26 mouse cellular contexts compared by ENCODE assay signal in genomic region chr11:44561476-44562015, GRCm38 (mm10). TPM values are rescaled to one million over a fixed set of nuclear protein-coding genes. Genes with fewer than 3 reads are reported as not detected.
A peak's percentile ranks its signal among the peaks of the same experiment; 100 is the strongest.
DNase-seq lines count a peak whose midpoint lies in the region; ATAC-seq and TF ChIP-seq lines count a peak whose summit lies in the region.
"Had no signal": no experiment of that assay in that cellular context is flagged by ENCODE, and none has a peak within 500 bp of the region (broad histone marks: within the 10 kb centered on the region; RNA-seq: fewer than 3 reads in every experiment).

No protein-coding gene starts in this region.

- no peak for ATAC-seq in intestine, embryonic 14.5 days (replicated peaks; ENCODE audit: low FRiP score, low TSS enrichment, low read depth)
- no peak for ATAC-seq in intestine, postnatal 0 days
- no peak for ATAC-seq in granulocyte monocyte progenitor cell, adult 5-6 weeks (replicated peaks; ENCODE audit: poor library complexity, severe bottlenecking)
- ATAC-seq: activated CD4-positive, CD25-positive, alpha-beta regulatory T cell, adult 4 months; forebrain, embryonic 15.5 days; hindbrain, embryonic 16.5 days had no signal

- 86% methylated on average over 21 of the region's 21 CpGs for WGBS in intestine, embryonic 14.5 days
- WGBS in intestine, postnatal 0 days = 89% methylated on average over 21 of the region's 21 CpGs

- no peak overlapping the region for H3K27ac ChIP-seq in intestine, embryonic 14.5 days (ENCODE audit: low read depth)
- no peak overlapping the region for H3K27ac ChIP-seq in intestine, postnatal 0 days (ENCODE audit: low read depth, low read length)
- H3K27ac ChIP-seq: embryonic facial prominence, embryonic 10.5 days; embryonic facial prominence, embryonic 13.5 days; forebrain, embryonic 12.5 days; forebrain, embryonic 15.5 days; heart, embryonic 15.5 days; hindbrain, embryonic 10.5 days; hindbrain, embryonic 13.5 days had no signal

- DNase-seq in intestine, embryonic 14.5 days (ENCODE audit: low spot score) = peak; percentile 44
- DNase-seq in retina, postnatal 1 day = peak; percentile 62
- no peak for DNase-seq in retina, embryonic 14.5 days (ENCODE audit: low spot score)
- peak; percentile 72 for DNase-seq in retina, postnatal 7 days (ENCODE audit: low read depth, low spot score)
- DNase-seq: adrenal gland, adult 8-10 months; adrenal gland, postnatal 25 days; cerebellum, adult 2 months; cerebellum, adult 9-11 months; cerebellum, postnatal 36 days; embryo, embryonic 11 days; gastrocnemius, postnatal 25 days; heart, postnatal 10 days; heart, postnatal 36 days had no signal

- no peaks in the 10 kb centered on the region for H3K9me3 ChIP-seq in intestine, embryonic 14.5 days (ENCODE audit: control insufficient read depth, low read length)
- no peaks in the 10 kb centered on the region for H3K9me3 ChIP-seq in intestine, postnatal 0 days (ENCODE audit: control insufficient read depth)
- H3K9me3 ChIP-seq: embryonic facial prominence, embryonic 10.5 days; embryonic facial prominence, embryonic 13.5 days; forebrain, embryonic 12.5 days; forebrain, embryonic 15.5 days; heart, embryonic 12.5 days; heart, embryonic 15.5 days; hindbrain, embryonic 10.5 days; hindbrain, embryonic 13.5 days had no signal

- H3K9ac ChIP-seq in intestine, embryonic 14.5 days (ENCODE audit: low read length) = no peak overlapping the region
- H3K9ac ChIP-seq in intestine, postnatal 0 days (ENCODE audit: low read depth, low read length) = no peak overlapping the region
- H3K9ac ChIP-seq: embryonic facial prominence, embryonic 13.5 days; forebrain, embryonic 12.5 days; forebrain, embryonic 15.5 days; heart, embryonic 12.5 days; heart, embryonic 15.5 days; hindbrain, embryonic 13.5 days had no signal

- TF ChIP-seq CTCF in intestine, postnatal 0 days (IDR thresholded peaks at IDR 0.05; ENCODE audit: low read depth) = no peak

- H3K4me2 ChIP-seq in intestine, embryonic 14.5 days (ENCODE audit: low read length) = no peak overlapping the region
- no peak overlapping the region for H3K4me2 ChIP-seq in intestine, postnatal 0 days (replicated peaks; ENCODE audit: low read depth)
- H3K4me2 ChIP-seq: embryonic facial prominence, embryonic 13.5 days; forebrain, embryonic 12.5 days; forebrain, embryonic 15.5 days; heart, embryonic 12.5 days; heart, embryonic 15.5 days; hindbrain, embryonic 13.5 days had no signal

- H3K27me3 ChIP-seq in intestine, embryonic 14.5 days (replicated peaks; ENCODE audit: control insufficient read depth, insufficient read depth, low read length) = no peaks in the 10 kb centered on the region
- H3K27me3 ChIP-seq in intestine, postnatal 0 days (replicated peaks; ENCODE audit: control insufficient read depth, insufficient read depth, low read length) = no peaks in the 10 kb centered on the region
- H3K27me3 ChIP-seq: embryonic facial prominence, embryonic 13.5 days; forebrain, embryonic 12.5 days; forebrain, embryonic 15.5 days; heart, embryonic 12.5 days; heart, embryonic 15.5 days; hindbrain, embryonic 13.5 days had no signal

- no peak overlapping the region for H3K4me3 ChIP-seq in intestine, embryonic 14.5 days (ENCODE audit: low read depth, low read length)
- H3K4me3 ChIP-seq in intestine, postnatal 0 days (ENCODE audit: low read depth, low read length) = no peak overlapping the region
- H3K4me3 ChIP-seq: embryonic facial prominence, embryonic 10.5 days; embryonic facial prominence, embryonic 13.5 days; erythroblast, embryonic 14.5 days; forebrain, embryonic 12.5 days; forebrain, embryonic 15.5 days; heart, embryonic 12.5 days; heart, embryonic 15.5 days; hindbrain, embryonic 10.5 days; hindbrain, embryonic 13.5 days had no signal

- peaks cover 96% of the 10 kb centered on the region for H3K36me3 ChIP-seq in intestine, embryonic 14.5 days (ENCODE audit: control insufficient read depth, insufficient read depth, low read length)
- H3K36me3 ChIP-seq in intestine, postnatal 0 days (ENCODE audit: control insufficient read depth, insufficient read depth) = peaks cover 70% of the 10 kb centered on the region

- no peaks in the 10 kb centered on the region for H3K4me1 ChIP-seq in intestine, embryonic 14.5 days (replicated peaks; ENCODE audit: control insufficient read depth, insufficient read depth, low read length)
- no peaks in the 10 kb centered on the region for H3K4me1 ChIP-seq in intestine, postnatal 0 days (replicated peaks; ENCODE audit: control insufficient read depth, insufficient read depth, low read length)
- H3K4me1 ChIP-seq: embryonic facial prominence, embryonic 10.5 days; forebrain, embryonic 12.5 days; forebrain, embryonic 15.5 days; heart, embryonic 12.5 days; hindbrain, embryonic 10.5 days; hindbrain, embryonic 13.5 days had no signal

RNA-seq across cellular contexts. Expression of gene Rnf145, which starts 42.8 kb away (rescaled TPM):
- polyA plus RNA-seq in intestine, embryonic 14.5 days (2014; fragmentation: Nextera tagmentation; extraction: Ambion mirVana) = 71.3 and 73.3 TPM in 2 replicates
- 22.8 and 28.2 TPM in 2 replicates for polyA plus RNA-seq in intestine, postnatal 0 days (2015; fragmentation: Nextera tagmentation; extraction: Ambion mirVana)
- total RNA-seq in granulocyte monocyte progenitor cell, adult 5-6 weeks (2014; fragmentation: Nextera tagmentation) = 18.9 and 20.7 TPM in 2 replicates
- 18.2 and 22.2 TPM in 2 replicates for total RNA-seq in granulocyte monocyte progenitor cell, adult 5-6 weeks (2017)

RNA-seq across cellular contexts. Expression of gene Ebf1, which starts 55.6 kb away (rescaled TPM):
- polyA plus RNA-seq in intestine, embryonic 14.5 days (2014; fragmentation: Nextera tagmentation; extraction: Ambion mirVana) = 8.4 and 10.0 TPM in 2 replicates
- polyA plus RNA-seq in intestine, postnatal 0 days (2015; fragmentation: Nextera tagmentation; extraction: Ambion mirVana) = 4.0 and 4.3 TPM in 2 replicates
- total RNA-seq in granulocyte monocyte progenitor cell, adult 5-6 weeks (2014; fragmentation: Nextera tagmentation) = not detected in 2 replicates
- not detected in 2 replicates for total RNA-seq in granulocyte monocyte progenitor cell, adult 5-6 weeks (2017)
- polyA plus RNA-seq: erythroblast, embryonic 14.5 days had no signal
